Mouse (Mus musculus): ENCODE results near the gene Myo18b.
A peak's percentile ranks its signal among the peaks of the same experiment; 100 is the strongest.

The Myo18b gene

GRCm38 (mm10) chr5:112876846-112877390 is 19.2 kb downstream of the Myo18b start:
- DNase-seq, result peak in 1 of 2 experiments; percentile 55

- DNase-seq, result no peak
These were observed 23.2 kb downstream of the Myo18b start for GRCm38 (mm10) chr5:112872999-112873398.

GRCm38 (mm10) chr5:112870729-112871128 is 25.4 kb downstream of the Myo18b start:
- DNase-seq, result peak; percentile 47 to 78

GRCm38 (mm10) chr5:112868620-112869019 is 27.5 kb downstream of the Myo18b start:
- DNase-seq, result no peak

GRCm38 (mm10) chr5:112864719-112865367 is 31.3 kb downstream of the Myo18b start:
- peak in 1 of 2 experiments; percentile 47 for DNase-seq

- peak; percentile 40 to 47 for DNase-seq
These were observed 36.7 kb downstream of the Myo18b start for GRCm38 (mm10) chr5:112859379-112860035.

GRCm38 (mm10) chr5:112853179-112853578 is 43.0 kb downstream of the Myo18b start:
- peak; percentile 75 to 91 for DNase-seq

GRCm38 (mm10) chr5:112851389-112851788 is 44.8 kb downstream of the Myo18b start:
- no peak for DNase-seq

- peak; percentile 56 to 66 for DNase-seq
These were observed 47.4 kb downstream of the Myo18b start for GRCm38 (mm10) chr5:112848586-112849280.

- DNase-seq, result no peak
These were observed 48.1 kb downstream of the Myo18b start for GRCm38 (mm10) chr5:112847985-112848542.

GRCm38 (mm10) chr5:112846146-112846545 is 50.0 kb downstream of the Myo18b start:
- no peak for DNase-seq

- DNase-seq, result no peak
These were observed 51.7 kb downstream of the Myo18b start for GRCm38 (mm10) chr5:112844460-112844859.

- no peak for DNase-seq
These were observed 52.4 kb downstream of the Myo18b start for GRCm38 (mm10) chr5:112843676-112844257.

- DNase-seq, result no peak
These were observed 53.5 kb downstream of the Myo18b start for GRCm38 (mm10) chr5:112842696-112843095.

GRCm38 (mm10) chr5:112841850-112842249 is 54.3 kb downstream of the Myo18b start:
- no peak for DNase-seq

GRCm38 (mm10) chr5:112834896-112835295 is 61.3 kb downstream of the Myo18b start:
- no peak for DNase-seq

GRCm38 (mm10) chr5:112833866-112834265 is 62.3 kb downstream of the Myo18b start:
- no peak for DNase-seq

- no peak for DNase-seq
These were observed 70.9 kb downstream of the Myo18b start for GRCm38 (mm10) chr5:112825091-112825794.

GRCm38 (mm10) chr5:112824376-112824775 is 71.8 kb downstream of the Myo18b start:
- DNase-seq, result peak in 1 of 2 experiments; percentile 44

- DNase-seq, result no peak
These were observed 73.7 kb downstream of the Myo18b start for GRCm38 (mm10) chr5:112822426-112822825.

GRCm38 (mm10) chr5:112815051-112815450 is 81.1 kb downstream of the Myo18b start:
- DNase-seq, result no peak

GRCm38 (mm10) chr5:112807629-112808028 is 88.5 kb downstream of the Myo18b start:
- no peak for DNase-seq
